Mouse (Mus musculus): ENCODE measurements at regions not wholly inside any gene's neighbourhood (a gene's known extent, or its start where the extent isn't known, plus 50 kb on each side); places are given as distances from the start of the nearest gene placed in this dataset.

DNA sequence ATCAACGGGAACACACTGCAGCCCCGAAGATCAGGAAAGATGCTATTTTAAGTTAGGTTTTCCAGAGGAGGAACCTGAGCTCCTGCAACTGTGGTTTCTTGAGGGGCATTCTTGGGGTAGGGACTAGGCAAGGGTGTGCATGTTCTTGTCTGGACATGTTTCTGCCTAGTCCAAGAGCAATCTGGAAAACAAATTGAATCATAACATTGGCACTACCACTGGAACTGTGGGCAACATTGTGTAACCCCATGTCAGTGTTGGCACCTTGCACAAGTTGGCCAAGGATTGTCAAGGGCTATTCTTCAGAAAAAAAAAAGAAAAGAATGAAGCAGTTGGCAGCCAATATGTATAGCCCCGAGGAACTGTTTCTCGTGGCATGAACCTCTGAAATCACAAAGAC, 80.3 kb upstream of the Fam49a start:
- no peak for ATAC-seq (ENCODE audit: low read depth)
- Histone ChIP-seq H3K9ac (no peak overlapping the region), H3K4me3 (no peak overlapping the region), H3K4me2 (no peak overlapping the region), H3K36me3 (no peaks in the 10 kb centered on the region), H3K27ac (replicated peaks) (no peak overlapping the region), H3K9me3 (no peaks in the 10 kb centered on the region), H3K27me3 (no peaks in the 10 kb centered on the region; the same call in 1 of the 2 replicates), H3K4me1 (replicated peaks) (peaks cover 16% of the 10 kb centered on the region)
- WGBS = 94% methylated on average over 4 of the region's 4 CpGs

DNA sequence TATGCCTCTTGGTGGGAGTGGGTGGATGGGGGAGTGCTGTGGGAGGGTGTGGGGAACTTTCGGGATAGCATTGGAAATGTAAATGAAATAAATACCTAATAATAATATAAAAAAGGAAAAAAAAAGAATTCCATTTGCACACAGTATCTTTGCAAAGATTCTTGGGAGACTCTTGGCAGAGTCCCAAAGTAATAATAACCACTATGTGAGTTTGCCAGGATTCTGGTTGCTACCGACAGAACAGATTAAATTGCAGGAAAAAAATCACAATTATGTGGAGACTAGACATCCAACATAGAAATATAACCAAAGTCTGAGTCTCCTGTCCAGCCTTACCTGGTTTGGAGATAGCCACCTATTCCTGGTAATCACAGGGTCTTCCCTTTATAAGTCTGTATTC, 75.6 kb upstream of the Fam49a start:
- ATAC-seq (ENCODE audit: low read depth) = no peak
- no peak overlapping the region for H3K4me2 ChIP-seq
- no peaks in the 10 kb centered on the region for H3K27me3 ChIP-seq
- no peak overlapping the region for H3K4me3 ChIP-seq
- no peaks in the 10 kb centered on the region for H3K4me1 ChIP-seq (replicated peaks)
- no peaks in the 10 kb centered on the region for H3K36me3 ChIP-seq
- WGBS = 79% methylated on average over 2 of the region's 2 CpGs
- no peaks in the 10 kb centered on the region for H3K9me3 ChIP-seq
- H3K9ac ChIP-seq = no peak overlapping the region
- H3K27ac ChIP-seq (replicated peaks) = no peak overlapping the region

GRCm38 (mm10) chr12:12195066-12195465, 66.9 kb upstream of the Fam49a start:
- Histone ChIP-seq H3K36me3 (no peaks in the 10 kb centered on the region), H3K4me2 (no peak overlapping the region), H3K9ac (no peak overlapping the region), H3K4me3 (no peak overlapping the region), H3K27ac (replicated peaks) (no peak overlapping the region), H3K9me3 (no peaks in the 10 kb centered on the region), H3K27me3 (no peaks in the 10 kb centered on the region), H3K4me1 (replicated peaks) (no peaks in the 10 kb centered on the region)
- ATAC-seq (ENCODE audit: low read depth) = no peak
- 62% methylated on average over 1 of the region's 1 CpGs for WGBS

DNA sequence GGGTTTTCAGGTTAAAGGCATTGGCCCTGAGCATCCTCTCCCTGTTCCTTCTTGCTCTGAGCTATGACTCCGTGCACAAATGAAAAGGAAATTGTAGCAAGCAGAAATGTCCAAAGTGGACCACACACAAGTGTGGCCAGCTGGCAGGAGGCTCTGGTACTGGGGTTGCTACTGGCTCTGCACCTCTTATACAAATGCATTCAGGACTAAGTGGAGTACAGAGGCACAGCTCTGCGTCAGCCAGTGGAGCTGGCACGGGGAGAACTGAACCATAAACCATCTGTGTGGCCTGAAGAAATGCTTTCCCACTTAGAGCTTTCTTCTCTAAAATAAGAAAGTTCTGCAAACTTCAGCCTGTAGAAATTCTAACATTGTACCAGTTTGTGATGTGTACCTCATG, 65.3 kb upstream of the Fam49a start:
- Histone ChIP-seq H3K36me3 (no peaks in the 10 kb centered on the region), H3K27ac (replicated peaks) (no peak overlapping the region), H3K27me3 (no peaks in the 10 kb centered on the region), H3K4me2 (no peak overlapping the region), H3K4me3 (no peak overlapping the region), H3K4me1 (replicated peaks) (no peaks in the 10 kb centered on the region), H3K9me3 (no peaks in the 10 kb centered on the region), H3K9ac (no peak overlapping the region)
- no peak for ATAC-seq (ENCODE audit: low read depth)
- 83% methylated on average over 3 of the region's 3 CpGs for WGBS

DNA sequence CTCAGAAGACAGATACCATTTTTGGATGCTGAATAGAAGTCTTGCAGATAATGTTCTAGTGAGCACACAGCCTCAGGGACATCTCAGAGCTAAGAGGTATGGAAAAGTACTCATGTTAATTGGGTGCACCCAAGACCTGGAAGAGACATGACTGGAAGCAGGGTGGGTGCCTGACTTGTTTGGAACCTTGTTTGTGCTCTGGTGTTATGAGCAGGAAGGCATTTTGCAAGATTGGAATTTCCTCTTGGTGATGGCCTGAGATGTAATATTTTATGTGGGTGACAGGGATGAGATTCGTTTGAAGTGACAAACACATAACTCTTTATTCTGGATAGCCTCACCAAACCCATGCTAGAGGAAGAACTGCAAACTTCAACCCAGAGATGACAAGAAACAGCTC, 53.7 kb upstream of the Fam49a start:
- 57% methylated on average over 1 of the region's 1 CpGs for WGBS
- 0 out of 2 replicates have a peak, but pooled peaks cover 5% of the 10 kb centered on the region for H3K4me1 ChIP-seq (replicated peaks)
- H3K36me3 ChIP-seq = no peaks in the 10 kb centered on the region
- no peak overlapping the region for H3K4me2 ChIP-seq
- H3K9me3 ChIP-seq = no peaks in the 10 kb centered on the region
- no peak overlapping the region for H3K9ac ChIP-seq
- no peaks in the 10 kb centered on the region for H3K27me3 ChIP-seq
- H3K4me3 ChIP-seq = no peak overlapping the region
- ATAC-seq (ENCODE audit: low read depth) = no peak
- no peak overlapping the region for H3K27ac ChIP-seq (replicated peaks)
